Mouse (Mus musculus): ENCODE results near the gene Slc15a1. TPM values are rescaled to one million over a fixed set of nuclear protein-coding genes. Genes with fewer than 3 reads are reported as not detected.

Gene Slc15a1
- polyA plus RNA-seq, 2 experiments = 0.05 to 0.14 TPM

GRCm38 (mm10) chr14:121458521-121458920 lies 46.5 kb downstream of the Slc15a1 start:
- H3K36me3 ChIP-seq (ENCODE audit: control insufficient read depth, insufficient read depth, low read length) = no peaks in the 10 kb centered on the region
- no peak for DNase-seq (ENCODE audit: low spot score)
- ATAC-seq (ENCODE audit: low FRiP score, low read depth) = no peak
- no peak overlapping the region for H3K9ac ChIP-seq (ENCODE audit: low read depth, low read length, severe bottlenecking)
- H3K27me3 ChIP-seq (ENCODE audit: control insufficient read depth, insufficient read depth, low read length) = no peaks in the 10 kb centered on the region
- H3K4me3 ChIP-seq (replicated peaks; ENCODE audit: low read length) = no peak overlapping the region
- H3K4me2 ChIP-seq (replicated peaks; ENCODE audit: low read depth, low read length, severe bottlenecking) = no peak overlapping the region
- H3K4me1 ChIP-seq (ENCODE audit: control insufficient read depth, insufficient read depth, low read length) = no peaks in the 10 kb centered on the region
- H3K27ac ChIP-seq (replicated peaks; ENCODE audit: low read depth, low read length) = no peak overlapping the region
- no peaks in the 10 kb centered on the region; the same call in 1 of the 2 replicates for H3K9me3 ChIP-seq (ENCODE audit: control insufficient read depth, low read length)
- WGBS = 77% methylated on average over 1 of the region's 1 CpGs
- no peak for TF ChIP-seq POLR2A (IDR thresholded peaks at IDR 0.05; ENCODE audit: borderline replicate concordance, extremely low read depth, insufficient read depth, insufficient read length)

- Histone ChIP-seq H3K27ac (replicated peaks; ENCODE audit: low read depth, low read length) (no peak overlapping the region), H3K4me1 (ENCODE audit: control insufficient read depth, insufficient read depth, low read length) (no peaks in the 10 kb centered on the region), H3K9ac (ENCODE audit: low read depth, low read length, severe bottlenecking) (no peak overlapping the region), H3K9me3 (ENCODE audit: control insufficient read depth, low read length) (no peaks in the 10 kb centered on the region; the same call in 1 of the 2 replicates), H3K4me3 (replicated peaks; ENCODE audit: low read length) (no peak overlapping the region), H3K4me2 (replicated peaks; ENCODE audit: low read depth, low read length, severe bottlenecking) (no peak overlapping the region), H3K36me3 (ENCODE audit: control insufficient read depth, insufficient read depth, low read length) (no peaks in the 10 kb centered on the region), H3K27me3 (ENCODE audit: control insufficient read depth, insufficient read depth, low read length) (no peaks in the 10 kb centered on the region)
- 50% methylated on average over 6 of the region's 6 CpGs for WGBS
- ATAC-seq (ENCODE audit: low FRiP score, low read depth) = no peak
- TF ChIP-seq POLR2A (IDR thresholded peaks at IDR 0.05; ENCODE audit: borderline replicate concordance, extremely low read depth, insufficient read depth, insufficient read length) = no peak
- no peak for DNase-seq (ENCODE audit: low spot score)
Measured at GRCm38 (mm10) chr14:121457536-121457935, 47.5 kb downstream of the Slc15a1 start.

- Histone ChIP-seq H3K9ac (ENCODE audit: low read depth, low read length, severe bottlenecking) (no peak overlapping the region), H3K4me1 (ENCODE audit: control insufficient read depth, insufficient read depth, low read length) (no peaks in the 10 kb centered on the region), H3K4me2 (replicated peaks; ENCODE audit: low read depth, low read length, severe bottlenecking) (no peak overlapping the region), H3K27me3 (ENCODE audit: control insufficient read depth, insufficient read depth, low read length) (no peaks in the 10 kb centered on the region), H3K27ac (replicated peaks; ENCODE audit: low read depth, low read length) (no peak overlapping the region), H3K4me3 (replicated peaks; ENCODE audit: low read length) (no peak overlapping the region), H3K36me3 (ENCODE audit: control insufficient read depth, insufficient read depth, low read length) (no peaks in the 10 kb centered on the region), H3K9me3 (ENCODE audit: control insufficient read depth, low read length) (no peaks in the 10 kb centered on the region; the same call in 1 of the 2 replicates)
- TF ChIP-seq POLR2A (IDR thresholded peaks at IDR 0.05; ENCODE audit: borderline replicate concordance, extremely low read depth, insufficient read depth, insufficient read length) = no peak
- no peak for DNase-seq (ENCODE audit: low spot score)
- ATAC-seq (ENCODE audit: low FRiP score, low read depth) = no peak
- WGBS = 81% methylated on average over 11 of the region's 11 CpGs
Measured at GRCm38 (mm10) chr14:121456416-121457285, 48.4 kb downstream of the Slc15a1 start.

GRCm38 (mm10) chr14:121455976-121456375 lies 49.1 kb downstream of the Slc15a1 start:
- no peak for ATAC-seq (ENCODE audit: low FRiP score, low read depth)
- Histone ChIP-seq H3K4me2 (replicated peaks; ENCODE audit: low read depth, low read length, severe bottlenecking) (no peak overlapping the region), H3K9ac (ENCODE audit: low read depth, low read length, severe bottlenecking) (no peak overlapping the region), H3K27ac (replicated peaks; ENCODE audit: low read depth, low read length) (no peak overlapping the region), H3K4me1 (ENCODE audit: control insufficient read depth, insufficient read depth, low read length) (no peaks in the 10 kb centered on the region), H3K27me3 (ENCODE audit: control insufficient read depth, insufficient read depth, low read length) (no peaks in the 10 kb centered on the region), H3K36me3 (ENCODE audit: control insufficient read depth, insufficient read depth, low read length) (no peaks in the 10 kb centered on the region), H3K9me3 (ENCODE audit: control insufficient read depth, low read length) (no peaks in the 10 kb centered on the region; the same call in 1 of the 2 replicates), H3K4me3 (replicated peaks; ENCODE audit: low read length) (no peak overlapping the region)
- TF ChIP-seq POLR2A (IDR thresholded peaks at IDR 0.05; ENCODE audit: borderline replicate concordance, extremely low read depth, insufficient read depth, insufficient read length) = no peak
- no peak for DNase-seq (ENCODE audit: low spot score)
- 80% methylated on average over 15 of the region's 15 CpGs for WGBS

DNA sequence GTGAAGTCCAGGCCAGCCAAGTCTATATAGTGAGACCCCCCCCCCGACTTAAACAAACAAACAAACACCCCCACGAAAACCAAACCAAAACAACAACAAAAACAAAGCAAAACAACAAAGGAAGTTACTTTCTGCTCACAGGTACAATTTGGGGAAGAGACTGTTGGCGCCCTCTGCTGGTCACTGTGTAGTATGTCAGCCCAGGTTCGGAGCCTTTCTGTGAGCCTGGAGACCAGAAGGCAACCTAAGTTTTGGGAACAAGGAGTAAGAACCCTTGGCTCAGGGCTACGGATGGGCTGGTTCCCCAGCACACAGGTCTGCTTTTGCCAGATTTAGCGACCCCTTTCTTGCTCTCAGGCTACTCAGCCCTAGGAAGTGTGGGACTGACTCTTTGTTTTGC lies 49.5 kb downstream of the Slc15a1 start:
- WGBS = 7% methylated on average over 6 of the region's 6 CpGs
- H3K9me3 ChIP-seq (ENCODE audit: control insufficient read depth, low read length) = no peaks in the 10 kb centered on the region; the same call in 1 of the 2 replicates
- peak; percentile 49 for DNase-seq (ENCODE audit: low spot score)
- no peak for TF ChIP-seq POLR2A (IDR thresholded peaks at IDR 0.05; ENCODE audit: borderline replicate concordance, extremely low read depth, insufficient read depth, insufficient read length)
- no peak overlapping the region for H3K9ac ChIP-seq (ENCODE audit: low read depth, low read length, severe bottlenecking)
- no peak overlapping the region for H3K4me3 ChIP-seq (replicated peaks; ENCODE audit: low read length)
- H3K27ac ChIP-seq (replicated peaks; ENCODE audit: low read depth, low read length) = no peak overlapping the region
- no peaks in the 10 kb centered on the region for H3K36me3 ChIP-seq (ENCODE audit: control insufficient read depth, insufficient read depth, low read length)
- H3K4me1 ChIP-seq (ENCODE audit: control insufficient read depth, insufficient read depth, low read length) = no peaks in the 10 kb centered on the region
- no peaks in the 10 kb centered on the region for H3K27me3 ChIP-seq (ENCODE audit: control insufficient read depth, insufficient read depth, low read length)
- H3K4me2 ChIP-seq (replicated peaks; ENCODE audit: low read depth, low read length, severe bottlenecking) = no peak overlapping the region
- no peak for ATAC-seq (ENCODE audit: low FRiP score, low read depth)

All from limb, embryonic 14.5 days (tissue).